Mouse (Mus musculus): ENCODE measurements around the gene Alox5ap. TPM values are rescaled to one million over a fixed set of nuclear protein-coding genes. Genes with fewer than 3 reads are reported as not detected.

The Alox5ap gene
- polyA plus RNA-seq, 1 experiment from 2014 or later = 11.0 TPM

DNA sequence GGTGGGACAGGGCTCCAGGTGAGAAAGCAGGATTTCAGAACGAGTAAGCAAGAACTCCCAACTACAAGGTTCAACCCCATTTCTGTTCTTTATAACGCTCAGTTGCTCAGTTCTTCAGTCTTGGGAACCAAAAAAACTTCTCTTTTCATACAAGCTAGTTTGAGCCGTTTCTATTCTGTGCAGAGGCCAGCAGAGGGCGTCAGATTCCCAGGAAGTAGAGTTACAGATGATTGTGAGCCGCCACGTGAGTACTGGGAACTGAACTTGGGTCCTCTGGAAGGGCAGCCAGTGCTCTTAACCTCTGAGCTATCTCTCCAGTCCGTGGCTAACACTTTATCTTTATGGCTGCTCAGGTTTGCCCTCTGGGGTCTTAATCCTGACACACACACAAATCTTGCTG is 3.1 kb upstream of the Alox5ap start:
- Histone ChIP-seq H3K9ac (replicated peaks) (no peak overlapping the region), H3K36me3 (no peaks in the 10 kb centered on the region), H3K4me3 (replicated peaks) (no peak overlapping the region), H3K4me2 (no peak overlapping the region), H3K27ac (no peak overlapping the region), H3K27me3 (no peaks in the 10 kb centered on the region), H3K9me3 (0 out of 2 replicates have a peak, but pooled peaks cover 4% of the 10 kb centered on the region), H3K4me1 (replicated peaks) (peaks cover 19% of the 10 kb centered on the region)
- ATAC-seq (ENCODE audit: insufficient number of reproducible peaks, insufficient read depth, low FRiP score, low TSS enrichment, low read depth) = no peak
- WGBS = 77% methylated on average over 7 of the region's 7 CpGs

GRCm38 (mm10) chr5:149261866-149262265 is 2.7 kb upstream of the Alox5ap start:
- no peak overlapping the region for H3K4me2 ChIP-seq
- H3K9me3 ChIP-seq = 0 out of 2 replicates have a peak, but pooled peaks cover 4% of the 10 kb centered on the region
- WGBS = 68% methylated on average over 6 of the region's 6 CpGs
- H3K9ac ChIP-seq (replicated peaks) = no peak overlapping the region
- H3K27ac ChIP-seq = no peak overlapping the region
- H3K4me3 ChIP-seq (replicated peaks) = no peak overlapping the region
- H3K36me3 ChIP-seq = no peaks in the 10 kb centered on the region
- H3K4me1 ChIP-seq (replicated peaks) = peaks cover 19% of the 10 kb centered on the region
- no peak for ATAC-seq (ENCODE audit: insufficient number of reproducible peaks, insufficient read depth, low FRiP score, low TSS enrichment, low read depth)
- no peaks in the 10 kb centered on the region for H3K27me3 ChIP-seq

- Histone ChIP-seq H3K4me1 (replicated peaks) (no peaks in the 10 kb centered on the region), H3K9ac (replicated peaks) (no peak overlapping the region), H3K4me3 (replicated peaks) (no peak overlapping the region), H3K36me3 (no peaks in the 10 kb centered on the region), H3K4me2 (no peak overlapping the region), H3K27ac (no peak overlapping the region), H3K27me3 (no peaks in the 10 kb centered on the region), H3K9me3 (0 out of 2 replicates have a peak, but pooled peaks cover 4% of the 10 kb centered on the region)
- whole genome bisulfite sequencing = 53% methylated on average over 6 of the region's 6 CpGs
- ATAC-seq (ENCODE audit: insufficient number of reproducible peaks, insufficient read depth, low FRiP score, low TSS enrichment, low read depth) = no peak
These were observed 312 bp downstream of the Alox5ap start for GRCm38 (mm10) chr5:149264878-149265279.

GRCm38 (mm10) chr5:149266761-149267221 is 2.2 kb downstream of the Alox5ap start:
- Histone ChIP-seq H3K4me2 (no peak overlapping the region), H3K36me3 (no peaks in the 10 kb centered on the region), H3K9me3 (0 out of 2 replicates have a peak, but pooled peaks cover under 1% of the 10 kb centered on the region), H3K27ac (no peak overlapping the region), H3K4me1 (replicated peaks) (no peaks in the 10 kb centered on the region), H3K27me3 (no peaks in the 10 kb centered on the region), H3K9ac (replicated peaks) (no peak overlapping the region), H3K4me3 (replicated peaks) (no peak overlapping the region)
- ATAC-seq (ENCODE audit: insufficient number of reproducible peaks, insufficient read depth, low FRiP score, low TSS enrichment, low read depth) = no peak
- WGBS = 83% methylated on average over 8 of the region's 8 CpGs

- H3K4me3 ChIP-seq (replicated peaks) = no peak overlapping the region
- 71% methylated on average over 4 of the region's 4 CpGs for WGBS
- ATAC-seq (ENCODE audit: insufficient number of reproducible peaks, insufficient read depth, low FRiP score, low TSS enrichment, low read depth) = no peak
- no peak overlapping the region for H3K9ac ChIP-seq (replicated peaks)
- H3K9me3 ChIP-seq = no peaks in the 10 kb centered on the region
- H3K27me3 ChIP-seq = no peaks in the 10 kb centered on the region
- H3K4me2 ChIP-seq = no peak overlapping the region
- H3K36me3 ChIP-seq = no peaks in the 10 kb centered on the region
- no peaks in the 10 kb centered on the region for H3K4me1 ChIP-seq (replicated peaks)
- H3K27ac ChIP-seq = no peak overlapping the region
These were observed 2.9 kb downstream of the Alox5ap start for GRCm38 (mm10) chr5:149267493-149267892.

DNA sequence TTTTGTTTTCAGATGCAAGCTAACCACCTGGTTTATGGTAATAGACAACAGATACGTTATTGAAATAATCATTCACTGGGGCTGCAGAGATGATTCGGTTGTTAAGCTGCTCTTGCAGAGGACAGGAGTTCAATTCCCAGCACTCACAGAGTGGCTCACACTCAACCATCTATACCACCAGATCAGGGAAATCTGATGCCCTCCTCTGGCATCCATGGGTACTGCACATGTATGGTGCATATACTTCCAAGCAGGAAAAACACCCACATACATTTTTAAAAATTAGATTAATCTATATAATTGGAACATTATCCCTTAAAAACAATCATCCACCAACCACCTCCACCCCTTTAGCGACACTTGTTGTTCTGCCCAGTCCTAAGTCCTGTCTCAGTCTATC is 6.7 kb downstream of the Alox5ap start:
- Histone ChIP-seq H3K9ac (replicated peaks) (no peak overlapping the region), H3K27ac (no peak overlapping the region), H3K4me2 (no peak overlapping the region), H3K4me1 (replicated peaks) (no peaks in the 10 kb centered on the region), H3K36me3 (no peaks in the 10 kb centered on the region), H3K4me3 (replicated peaks) (no peak overlapping the region), H3K9me3 (peaks cover 4% of the 10 kb centered on the region; the same call in 1 of the 2 replicates), H3K27me3 (no peaks in the 10 kb centered on the region)
- no peak for ATAC-seq (ENCODE audit: insufficient number of reproducible peaks, insufficient read depth, low FRiP score, low TSS enrichment, low read depth)
- WGBS = 97% methylated on average over 3 of the region's 3 CpGs

- Histone ChIP-seq H3K27ac (no peak overlapping the region), H3K9me3 (peaks cover 4% of the 10 kb centered on the region; the same call in 1 of the 2 replicates), H3K9ac (replicated peaks) (no peak overlapping the region), H3K4me3 (replicated peaks) (no peak overlapping the region), H3K27me3 (no peaks in the 10 kb centered on the region), H3K4me1 (replicated peaks) (no peaks in the 10 kb centered on the region), H3K36me3 (no peaks in the 10 kb centered on the region), H3K4me2 (no peak overlapping the region)
- ATAC-seq (ENCODE audit: insufficient number of reproducible peaks, insufficient read depth, low FRiP score, low TSS enrichment, low read depth) = no peak
- 59% methylated on average over 4 of the region's 4 CpGs for WGBS
These were observed 8.0 kb downstream of the Alox5ap start for GRCm38 (mm10) chr5:149272535-149272934.

DNA sequence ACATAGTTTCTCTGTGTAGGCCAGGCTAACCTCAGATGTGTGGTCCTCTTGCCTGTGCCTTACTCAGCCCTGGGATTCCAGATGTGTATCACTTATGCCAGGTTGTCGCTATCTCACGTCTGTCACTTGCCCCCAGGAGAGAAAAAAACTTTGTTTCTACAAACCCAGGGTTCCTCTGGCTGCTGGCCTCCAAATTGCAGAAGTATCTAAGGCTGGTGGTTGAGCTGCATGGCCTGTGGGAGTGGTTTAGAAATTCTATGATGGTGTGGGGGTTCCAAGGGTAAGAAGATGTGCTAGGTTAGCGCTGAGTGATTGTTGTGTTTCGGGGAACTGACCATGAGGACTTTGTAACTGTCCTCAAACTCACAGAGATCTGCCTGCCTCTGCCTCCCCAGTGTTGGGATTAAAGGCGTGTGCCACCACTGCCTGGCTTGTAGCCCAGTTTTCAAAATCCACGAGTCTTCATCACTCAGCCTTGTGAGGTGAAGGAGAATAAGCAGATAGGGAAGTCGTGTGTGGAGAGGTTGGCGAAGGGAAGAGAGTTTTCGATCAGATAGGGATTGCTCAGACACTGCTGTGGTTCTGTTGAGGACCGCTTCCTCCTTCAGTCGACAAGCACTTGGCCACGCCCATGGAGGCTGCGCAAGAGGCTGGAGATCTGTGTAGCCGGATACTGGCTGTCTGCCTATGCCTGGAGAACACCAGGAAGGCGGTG is 10.0 kb downstream of the Alox5ap start:
- Histone ChIP-seq H3K4me2 (no peak overlapping the region), H3K27ac (no peak overlapping the region), H3K36me3 (no peaks in the 10 kb centered on the region), H3K4me1 (replicated peaks) (peaks cover 7% of the 10 kb centered on the region; the same call in 1 of the 2 replicates), H3K4me3 (replicated peaks) (no peak overlapping the region), H3K27me3 (no peaks in the 10 kb centered on the region), H3K9ac (replicated peaks) (no peak overlapping the region), H3K9me3 (peaks cover 7% of the 10 kb centered on the region; the same call in 1 of the 2 replicates)
- WGBS = 87% methylated on average over 15 of the region's 15 CpGs
- ATAC-seq (ENCODE audit: insufficient number of reproducible peaks, insufficient read depth, low FRiP score, low TSS enrichment, low read depth) = no peak

- Histone ChIP-seq H3K27ac (no peak overlapping the region), H3K9me3 (peaks cover 7% of the 10 kb centered on the region; the same call in 1 of the 2 replicates), H3K4me2 (no peak overlapping the region), H3K4me3 (replicated peaks) (no peak overlapping the region), H3K27me3 (no peaks in the 10 kb centered on the region), H3K9ac (replicated peaks) (no peak overlapping the region), H3K36me3 (no peaks in the 10 kb centered on the region), H3K4me1 (replicated peaks) (peaks cover 10% of the 10 kb centered on the region; the same call in 1 of the 2 replicates)
- no peak for ATAC-seq (ENCODE audit: insufficient number of reproducible peaks, insufficient read depth, low FRiP score, low TSS enrichment, low read depth)
- WGBS = 86% methylated on average over 1 of the region's 1 CpGs
These were observed 10.5 kb downstream of the Alox5ap start for GRCm38 (mm10) chr5:149275105-149275494.

- Histone ChIP-seq H3K4me2 (no peak overlapping the region), H3K4me3 (replicated peaks) (no peak overlapping the region), H3K36me3 (no peaks in the 10 kb centered on the region), H3K9me3 (peaks cover 18% of the 10 kb centered on the region), H3K27me3 (no peaks in the 10 kb centered on the region), H3K27ac (no peak overlapping the region), H3K4me1 (replicated peaks) (peaks cover 10% of the 10 kb centered on the region; the same call in 1 of the 2 replicates), H3K9ac (replicated peaks) (no peak overlapping the region)
- no peak for ATAC-seq (ENCODE audit: insufficient number of reproducible peaks, insufficient read depth, low FRiP score, low TSS enrichment, low read depth)
- 88% methylated on average over 5 of the region's 5 CpGs for WGBS
These were observed 13.0 kb downstream of the Alox5ap start for GRCm38 (mm10) chr5:149277529-149277928.

DNA sequence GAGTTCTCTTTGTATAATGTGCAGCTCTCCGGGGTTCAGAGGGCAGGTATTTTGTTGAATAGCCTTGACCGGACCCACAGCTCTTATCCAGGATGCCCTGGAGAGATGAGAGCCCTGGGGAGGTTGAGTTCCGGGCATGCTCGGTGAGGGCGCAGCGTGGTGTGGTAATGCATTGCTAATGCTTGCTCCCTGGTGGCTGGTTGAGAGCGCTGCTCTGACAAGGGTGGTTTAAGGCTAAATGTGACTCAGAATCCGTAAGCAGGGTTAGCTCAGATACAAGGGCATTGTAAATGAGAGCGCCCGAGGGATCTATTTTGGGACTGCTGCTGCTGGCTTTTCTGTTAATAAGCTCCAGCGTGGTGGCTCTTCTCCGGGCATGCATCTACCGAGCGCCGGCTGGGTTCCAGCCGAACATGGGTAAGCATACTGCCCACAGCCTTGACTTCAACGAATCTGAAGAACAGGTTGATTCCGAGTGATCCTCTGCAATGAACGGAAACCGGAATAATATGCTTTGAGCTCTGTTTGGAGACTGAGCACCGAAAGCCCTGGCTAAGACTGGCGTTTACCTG is 14.8 kb downstream of the Alox5ap start:
- Histone ChIP-seq H3K4me2 (peak overlapping the region; percentile 38), H3K4me3 (replicated peaks) (no peak overlapping the region), H3K9me3 (peaks cover 21% of the 10 kb centered on the region), H3K27ac (peak overlapping the region; percentile 50; the same call in 1 of the 2 replicates), H3K36me3 (no peaks in the 10 kb centered on the region), H3K27me3 (no peaks in the 10 kb centered on the region), H3K9ac (replicated peaks) (no peak overlapping the region; the same call in 1 of the 2 replicates), H3K4me1 (replicated peaks) (peaks cover 10% of the 10 kb centered on the region; the same call in 1 of the 2 replicates)
- ATAC-seq (ENCODE audit: insufficient number of reproducible peaks, insufficient read depth, low FRiP score, low TSS enrichment, low read depth) = no peak
- 39% methylated on average over 22 of the region's 22 CpGs for WGBS
